ENCODE assay signal across 24 mouse cellular contexts in the genomic region with DNA sequence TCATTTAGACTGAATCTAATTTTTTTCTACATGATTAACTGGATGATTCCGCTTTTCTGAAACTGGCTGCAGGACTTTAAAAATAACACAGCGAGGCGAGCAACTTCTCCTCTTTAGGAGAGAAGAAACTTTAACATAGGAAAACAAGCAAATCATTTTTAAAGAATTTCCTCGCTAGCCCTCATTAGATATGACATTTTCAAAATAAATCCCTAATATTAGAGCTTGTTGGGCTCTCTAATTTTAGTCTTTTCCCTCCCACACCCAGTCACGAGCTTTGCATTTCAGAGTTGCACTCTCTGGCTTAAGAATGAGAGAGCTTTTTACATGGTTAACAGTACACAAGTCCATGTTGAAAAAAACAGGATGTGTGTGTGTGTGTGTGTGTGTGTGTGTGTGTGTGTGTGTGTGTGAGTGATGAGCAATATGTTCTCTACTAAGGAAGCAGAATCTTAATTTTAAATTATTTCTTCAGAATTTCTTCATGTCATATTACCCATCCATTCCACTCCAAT.
DNase-seq lines count a peak whose midpoint lies in the region; ATAC-seq lines count a peak whose summit lies in the region.
"Had no signal": no experiment of that assay in that cellular context is flagged by ENCODE, and none has a peak within 500 bp of the region (broad histone marks: within the 10 kb centered on the region; RNA-seq: fewer than 3 reads in every experiment).

No protein-coding gene starts in this region.

- H3K9ac ChIP-seq in hindbrain, embryonic 16.5 days (ENCODE audit: low read depth, low read length), result no peak overlapping the region
- H3K9ac ChIP-seq: embryonic facial prominence, embryonic 12.5 days; embryonic facial prominence, embryonic 15.5 days; forebrain, postnatal 0 days; heart, embryonic 13.5 days; hindbrain, embryonic 14.5 days had no signal

- WGBS in hindbrain, embryonic 16.5 days, result 87% methylated on average over 5 of the region's 5 CpGs

- no peaks in the 10 kb centered on the region for H3K9me3 ChIP-seq in hindbrain, embryonic 16.5 days (ENCODE audit: control insufficient read depth, low read length)
- H3K9me3 ChIP-seq: embryonic facial prominence, embryonic 12.5 days; embryonic facial prominence, embryonic 15.5 days; heart, embryonic 10.5 days; heart, embryonic 13.5 days had no signal

- ATAC-seq in hindbrain, embryonic 16.5 days, result no peak
- ATAC-seq: activated CD4-positive, CD25-positive, alpha-beta regulatory T cell, adult 4 months; forebrain, embryonic 14.5 days; forebrain, postnatal 0 days had no signal

- peak; percentile 43 for DNase-seq in layer of hippocampus, adult 9-11 months
- DNase-seq in layer of hippocampus, postnatal 36 days, result no peak
- DNase-seq in left cerebral cortex, postnatal 25 days (ENCODE audit: low spot score in 2 of 2), result peak; percentile 34 to 54
- DNase-seq in left cerebral cortex, postnatal 4 days, result no peak
- peak; percentile 67 for DNase-seq in brain, adult 2 months (ENCODE audit: low read depth, low spot score)
- DNase-seq: adrenal gland, adult 8-10 months; adrenal gland, postnatal 25 days; cerebellum, adult 18-20 months; cerebellum, adult 9-10 months; cerebellum, postnatal 14 days; forebrain, postnatal 0 days; gastrocnemius, postnatal 10 days; gastrocnemius, postnatal 36 days; heart, adult 2 months; heart, postnatal 14 days; heart, postnatal 4 days had no signal

- no peaks in the 10 kb centered on the region for H3K36me3 ChIP-seq in hindbrain, embryonic 16.5 days (ENCODE audit: control insufficient read depth, insufficient read depth, low read length)
- H3K36me3 ChIP-seq: embryonic facial prominence, embryonic 12.5 days; embryonic facial prominence, embryonic 15.5 days; heart, embryonic 10.5 days; heart, embryonic 13.5 days had no signal

- no peak overlapping the region for H3K4me3 ChIP-seq in hindbrain, embryonic 16.5 days (ENCODE audit: low read length)
- H3K4me3 ChIP-seq: embryonic facial prominence, embryonic 12.5 days; embryonic facial prominence, embryonic 15.5 days; heart, adult 2 months; heart, embryonic 10.5 days; heart, embryonic 13.5 days had no signal

- intact Hi-C loops in left cerebral cortex, postnatal 25 days (cut with DNase I), result loop anchor here (5.0 to 10.0 kb wide), 5 partner anchors 106 to 1112 kb away; a partner anchor contains a TSS
- intact Hi-C loops in left cerebral cortex, postnatal 4 days (cut with DNase I), result no loop called here

- H3K4me2 ChIP-seq in hindbrain, embryonic 16.5 days (ENCODE audit: low read length), result no peak overlapping the region
- H3K4me2 ChIP-seq: embryonic facial prominence, embryonic 12.5 days; embryonic facial prominence, embryonic 15.5 days; heart, embryonic 13.5 days; hindbrain, embryonic 14.5 days had no signal

- no peaks in the 10 kb centered on the region for H3K4me1 ChIP-seq in hindbrain, embryonic 16.5 days (ENCODE audit: control insufficient read depth, insufficient read depth, low read depth, low read length)
- H3K4me1 ChIP-seq: embryonic facial prominence, embryonic 12.5 days; embryonic facial prominence, embryonic 15.5 days; heart, embryonic 10.5 days; heart, embryonic 13.5 days had no signal

- H3K27ac ChIP-seq in hindbrain, embryonic 16.5 days (ENCODE audit: low read depth, low read length), result no peak overlapping the region
- H3K27ac ChIP-seq: embryonic facial prominence, embryonic 12.5 days; embryonic facial prominence, embryonic 15.5 days; heart, adult 2 months; heart, embryonic 10.5 days; heart, embryonic 13.5 days; hindbrain, embryonic 14.5 days had no signal

- H3K27me3 ChIP-seq in hindbrain, embryonic 16.5 days (replicated peaks; ENCODE audit: control insufficient read depth, insufficient read depth, low read length), result no peaks in the 10 kb centered on the region
- H3K27me3 ChIP-seq: embryonic facial prominence, embryonic 12.5 days; embryonic facial prominence, embryonic 15.5 days; heart, embryonic 13.5 days had no signal

Comparison
In these comparisons a context has a peak if more than half of its experiments do, and no peak if none do; other contexts are left out.
1. DNase-seq: peak in layer of hippocampus, adult 9-11 months (single experiment), left cerebral cortex, postnatal 25 days (2 of 2) and brain, adult 2 months (single experiment); none in layer of hippocampus, postnatal 36 days (0 of 2) and left cerebral cortex, postnatal 4 days (single experiment).